Mouse (Mus musculus) lung, embryonic 16.5 days (tissue): ENCODE results near the gene Hoxa13. TPM values are rescaled to one million over a fixed set of nuclear protein-coding genes. Genes with fewer than 3 reads are reported as not detected.

ENCODE experiments used
- ATAC-seq: fragments of 200-750 bp; cut with Nextera tagmentation; 2 replicates; pipeline ENCODE4 v1.8.0; 2017; ENCODE audit warnings: low read depth, mild to moderate bottlenecking, moderate library complexity
- H3K27ac ChIP-seq: fragments of 300-500 bp; sonication (generic); 2 replicates; pipeline ENCODE4 v1.5.1; 2014; ENCODE audit warnings: mild to moderate bottlenecking, control low read depth, low read length
- H3K27me3 ChIP-seq: fragments of 300-500 bp; sonication (generic); 2 replicates; pipeline ENCODE4 v1.6.1; 2014; ENCODE audit warnings: low read depth, low read length, mixed read lengths; ENCODE audit not compliant: control insufficient read depth, insufficient read depth
- H3K36me3 ChIP-seq: fragments of 300-500 bp; sonication (generic); 2 replicates; pipeline ENCODE4 v1.6.1; 2014; ENCODE audit warnings: low read length; ENCODE audit not compliant: control insufficient read depth, insufficient read depth
- H3K4me1 ChIP-seq: fragments of 300-500 bp; sonication (generic); replicated peaks from 2 replicates; pipeline ENCODE4 v1.6.1; 2014; ENCODE audit warnings: low read length, mixed read lengths; ENCODE audit not compliant: control insufficient read depth, insufficient read depth
- H3K4me2 ChIP-seq: fragments of 300-500 bp; sonication (generic); 2 replicates; pipeline ENCODE4 v1.6.1; 2014; ENCODE audit warnings: low read depth, low read length, control low read depth
- H3K4me3 ChIP-seq: fragments of 300-500 bp; sonication (generic); 2 replicates; pipeline ENCODE4 v1.5.1; 2014; ENCODE audit warnings: mild to moderate bottlenecking, low read length, control low read depth
- H3K9ac ChIP-seq: fragments of 300-500 bp; sonication (generic); 2 replicates; pipeline ENCODE4 v1.6.1; 2014; ENCODE audit warnings: low read length, control low read depth
- H3K9me3 ChIP-seq: fragments of 300-500 bp; sonication (generic); 2 replicates; pipeline ENCODE4 v1.6.1; 2016; ENCODE audit warnings: low read length; ENCODE audit not compliant: control insufficient read depth
- WGBS: fragments of 180-500 bp; shearing (Covaris S2); extraction: QIAGEN DNeasy Blood & Tissue Kit; methylation state at CpG from one replicate; pipeline ENCODE4 v1.1.7; 2014; 5-methylcytosine and 5-hydroxymethylcytosine counted together
- polyA plus RNA-seq: library from polyadenylated mRNA; unstranded; fragments of >200 nt; fragmentation: Nextera tagmentation; extraction: Ambion mirVana; gene quantifications from 2 replicates; pipeline ENCODE4 v1.2.1, GENCODE M21; 2015

The Hoxa13 gene
- polyA plus RNA-seq, 1 experiment from 2014 or later, result not detected

GRCm38 (mm10) chr6:52291021-52291860, 30.6 kb upstream of the Hoxa13 start:
- 2% methylated on average over 45 of the region's 45 CpGs for WGBS
- Histone ChIP-seq H3K9ac (peak overlapping the region; percentile 21; the same call in 1 of the 2 replicates), H3K4me2 (peak overlapping the region; percentile 56), H3K4me1 (no peaks in the 10 kb centered on the region; the same call in 1 of the 2 replicates), H3K36me3 (no peaks in the 10 kb centered on the region), H3K27ac (no peak overlapping the region), H3K9me3 (no peaks in the 10 kb centered on the region), H3K4me3 (peak overlapping the region; percentile 39), H3K27me3 (peaks cover 65% of the 10 kb centered on the region)
- ATAC-seq, result no peak

DNA sequence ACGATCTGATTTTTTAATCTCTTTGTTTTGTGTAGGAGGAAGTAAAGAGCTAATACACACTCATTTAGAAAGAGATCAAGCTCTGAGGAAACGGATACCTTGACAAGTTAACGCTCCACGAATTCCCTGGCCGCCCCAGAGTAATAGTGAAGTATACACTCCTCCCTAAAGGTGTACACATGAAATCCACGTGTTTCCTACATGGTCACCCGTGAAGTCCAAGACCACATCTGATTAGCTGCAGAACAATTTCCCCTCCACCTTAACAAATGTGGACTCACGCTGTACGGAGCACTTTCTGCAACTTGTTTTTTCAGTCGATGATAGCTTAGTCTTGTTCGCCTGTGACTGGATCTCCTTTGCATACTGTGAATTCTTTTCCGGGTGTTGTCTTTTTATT, 29.5 kb upstream of the Hoxa13 start:
- 17% methylated on average over 12 of the region's 12 CpGs for WGBS
- H3K9me3 ChIP-seq, result no peaks in the 10 kb centered on the region
- H3K4me3 ChIP-seq, result no peak overlapping the region
- H3K9ac ChIP-seq, result no peak overlapping the region
- H3K4me1 ChIP-seq, result no peaks in the 10 kb centered on the region; the same call in 1 of the 2 replicates
- no peak overlapping the region for H3K27ac ChIP-seq
- H3K4me2 ChIP-seq, result no peak overlapping the region
- H3K27me3 ChIP-seq, result peaks cover 63% of the 10 kb centered on the region
- no peak for ATAC-seq
- no peaks in the 10 kb centered on the region for H3K36me3 ChIP-seq

DNA sequence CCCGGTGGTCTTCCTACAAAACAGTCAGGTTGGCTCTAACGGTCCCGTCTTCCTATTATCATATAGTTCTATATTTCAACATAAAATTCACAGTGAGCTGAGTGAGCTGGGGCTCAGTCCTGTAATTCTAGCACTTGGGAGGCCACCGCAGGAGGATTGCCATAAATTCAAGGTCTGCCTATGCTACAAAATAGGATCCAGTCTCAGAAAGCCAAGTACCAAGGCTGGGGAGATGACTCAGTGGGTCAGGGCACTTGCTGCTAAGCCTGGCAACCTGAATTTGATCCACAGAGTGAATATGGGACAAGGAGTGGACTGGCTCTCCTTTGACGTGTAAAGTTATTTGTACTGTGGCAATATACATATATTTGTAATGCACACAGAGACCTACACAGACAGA, 23.2 kb upstream of the Hoxa13 start:
- H3K27me3 ChIP-seq, result peaks cover 28% of the 10 kb centered on the region
- H3K9ac ChIP-seq, result no peak overlapping the region
- WGBS, result 82% methylated on average over 5 of the region's 5 CpGs
- no peak overlapping the region for H3K4me3 ChIP-seq
- H3K27ac ChIP-seq, result no peak overlapping the region
- H3K4me2 ChIP-seq, result no peak overlapping the region
- H3K9me3 ChIP-seq, result no peaks in the 10 kb centered on the region
- no peak for ATAC-seq
- no peaks in the 10 kb centered on the region for H3K36me3 ChIP-seq
- no peaks in the 10 kb centered on the region for H3K4me1 ChIP-seq

GRCm38 (mm10) chr6:52281084-52281483, 20.4 kb upstream of the Hoxa13 start:
- H3K9me3 ChIP-seq, result no peaks in the 10 kb centered on the region
- peaks cover 36% of the 10 kb centered on the region for H3K27me3 ChIP-seq
- no peak overlapping the region for H3K9ac ChIP-seq
- no peak for ATAC-seq
- no peaks in the 10 kb centered on the region for H3K36me3 ChIP-seq
- H3K27ac ChIP-seq, result no peak overlapping the region
- no peaks in the 10 kb centered on the region for H3K4me1 ChIP-seq
- no peak overlapping the region for H3K4me3 ChIP-seq
- WGBS, result 52% methylated on average over 12 of the region's 12 CpGs
- no peak overlapping the region for H3K4me2 ChIP-seq

DNA sequence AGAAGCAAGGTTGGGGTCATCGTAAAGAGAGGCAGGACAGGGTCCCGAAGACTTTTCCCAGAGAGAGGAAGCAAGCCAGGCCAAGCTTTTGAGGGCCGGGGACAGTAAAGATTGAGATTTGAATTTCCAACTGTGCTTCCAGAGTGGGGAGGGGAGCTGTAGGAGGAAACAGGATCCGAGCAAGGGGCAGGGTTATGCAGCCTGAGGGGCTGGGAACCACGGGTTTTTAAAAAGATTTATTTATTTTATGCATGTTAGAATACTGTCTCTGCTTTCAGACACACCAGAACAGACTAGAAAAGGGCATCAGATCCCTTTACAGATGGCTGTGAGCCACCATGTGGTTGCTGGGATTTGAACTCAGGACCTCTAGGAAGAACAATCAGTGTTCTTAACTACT, 16.2 kb upstream of the Hoxa13 start:
- no peaks in the 10 kb centered on the region for H3K36me3 ChIP-seq
- H3K4me1 ChIP-seq, result no peaks in the 10 kb centered on the region
- H3K27me3 ChIP-seq, result peaks cover 73% of the 10 kb centered on the region
- no peak overlapping the region for H3K9ac ChIP-seq
- no peak overlapping the region for H3K4me3 ChIP-seq
- no peaks in the 10 kb centered on the region for H3K9me3 ChIP-seq
- WGBS, result 9% methylated on average over 5 of the region's 5 CpGs
- no peak overlapping the region for H3K27ac ChIP-seq
- H3K4me2 ChIP-seq, result no peak overlapping the region
- no peak for ATAC-seq

DNA sequence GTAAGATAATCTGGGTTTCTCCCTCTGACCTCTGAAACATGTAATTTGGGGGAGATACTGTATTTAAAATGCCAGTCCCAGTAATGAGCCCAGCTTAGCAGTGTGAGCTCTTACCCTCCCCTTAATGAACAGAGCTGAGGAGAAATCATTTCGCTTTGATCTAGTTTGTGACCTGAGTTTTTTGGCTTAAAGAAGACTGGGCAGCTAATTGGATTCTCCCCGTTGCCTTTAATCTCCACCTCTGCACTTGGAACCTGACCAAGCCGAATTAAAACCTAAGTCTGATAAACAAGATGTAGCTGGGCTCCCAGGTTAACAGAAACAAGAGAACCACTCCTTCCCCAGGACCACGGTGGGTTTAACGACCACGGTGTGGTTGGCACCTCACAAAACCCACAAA, 15.7 kb upstream of the Hoxa13 start:
- WGBS, result 3% methylated on average over 6 of the region's 6 CpGs
- no peak for ATAC-seq
- no peak overlapping the region for H3K4me2 ChIP-seq
- no peaks in the 10 kb centered on the region for H3K36me3 ChIP-seq
- H3K9ac ChIP-seq, result no peak overlapping the region
- no peak overlapping the region for H3K4me3 ChIP-seq
- no peaks in the 10 kb centered on the region for H3K9me3 ChIP-seq
- H3K27me3 ChIP-seq, result peaks cover 73% of the 10 kb centered on the region
- no peaks in the 10 kb centered on the region for H3K4me1 ChIP-seq
- H3K27ac ChIP-seq, result no peak overlapping the region

DNA sequence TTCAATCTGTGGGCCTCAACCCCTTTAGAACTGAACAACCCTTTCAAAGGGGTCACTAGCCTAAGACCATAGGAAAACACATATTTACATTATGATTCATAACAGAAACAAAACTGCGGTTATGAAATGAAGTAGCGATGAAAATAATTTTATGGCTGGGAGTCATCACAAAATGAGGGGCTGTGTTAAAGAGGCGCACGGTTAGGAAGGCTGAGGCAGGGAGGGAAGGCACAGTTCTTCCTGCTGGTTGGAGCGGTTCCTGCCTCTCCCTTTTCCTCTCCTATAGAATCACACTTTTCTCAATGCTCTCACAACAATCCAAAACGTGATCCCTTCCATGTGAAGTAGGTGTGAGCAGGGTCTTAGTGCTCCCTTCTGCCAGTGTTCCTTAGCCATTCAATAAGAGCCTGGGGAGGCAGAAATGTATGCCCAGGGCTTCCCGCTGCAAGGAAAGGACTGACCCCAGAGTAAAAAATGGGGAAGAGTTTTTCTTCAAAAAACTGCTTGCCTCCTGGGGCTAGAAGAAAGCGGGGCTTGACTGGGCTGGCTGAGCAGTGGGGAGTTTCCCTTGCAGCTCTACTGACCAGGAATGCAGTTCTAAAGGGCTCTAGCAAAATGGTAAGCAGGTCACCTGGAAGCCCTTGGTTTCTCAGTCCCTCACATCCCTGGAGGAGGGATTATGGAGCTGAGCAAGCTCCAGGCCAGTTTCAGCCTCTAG, 15.0 kb upstream of the Hoxa13 start:
- Histone ChIP-seq H3K27ac (no peak overlapping the region), H3K4me3 (no peak overlapping the region), H3K36me3 (no peaks in the 10 kb centered on the region), H3K9ac (no peak overlapping the region), H3K9me3 (no peaks in the 10 kb centered on the region), H3K4me2 (no peak overlapping the region), H3K4me1 (no peaks in the 10 kb centered on the region), H3K27me3 (peaks cover 73% of the 10 kb centered on the region)
- ATAC-seq, result no peak
- WGBS, result 12% methylated on average over 8 of the region's 8 CpGs

DNA sequence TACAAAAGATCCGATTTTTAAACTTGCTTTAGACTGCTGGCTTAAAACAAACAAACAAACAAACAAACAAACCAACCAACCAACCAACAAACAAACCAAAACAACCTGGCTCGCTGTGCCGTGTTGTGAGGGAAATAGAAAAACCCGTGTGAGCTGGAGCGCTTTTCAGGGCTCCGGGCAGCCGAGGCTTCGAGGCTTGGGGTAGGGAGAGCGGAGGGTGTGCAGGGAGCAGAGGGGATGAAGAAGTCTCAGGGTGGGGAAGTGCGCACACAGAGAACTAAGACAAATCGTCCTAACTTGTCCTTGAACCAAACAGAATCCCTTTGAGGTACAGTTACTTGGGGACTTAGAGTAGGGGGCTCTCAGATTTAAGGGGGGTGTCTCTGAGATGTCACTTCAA, 13.9 kb upstream of the Hoxa13 start:
- Histone ChIP-seq H3K4me1 (no peaks in the 10 kb centered on the region), H3K36me3 (no peaks in the 10 kb centered on the region), H3K27ac (no peak overlapping the region), H3K4me2 (no peak overlapping the region), H3K4me3 (no peak overlapping the region), H3K9me3 (no peaks in the 10 kb centered on the region), H3K9ac (no peak overlapping the region), H3K27me3 (peaks cover 82% of the 10 kb centered on the region)
- ATAC-seq, result no peak
- 4% methylated on average over 11 of the region's 11 CpGs for WGBS

DNA sequence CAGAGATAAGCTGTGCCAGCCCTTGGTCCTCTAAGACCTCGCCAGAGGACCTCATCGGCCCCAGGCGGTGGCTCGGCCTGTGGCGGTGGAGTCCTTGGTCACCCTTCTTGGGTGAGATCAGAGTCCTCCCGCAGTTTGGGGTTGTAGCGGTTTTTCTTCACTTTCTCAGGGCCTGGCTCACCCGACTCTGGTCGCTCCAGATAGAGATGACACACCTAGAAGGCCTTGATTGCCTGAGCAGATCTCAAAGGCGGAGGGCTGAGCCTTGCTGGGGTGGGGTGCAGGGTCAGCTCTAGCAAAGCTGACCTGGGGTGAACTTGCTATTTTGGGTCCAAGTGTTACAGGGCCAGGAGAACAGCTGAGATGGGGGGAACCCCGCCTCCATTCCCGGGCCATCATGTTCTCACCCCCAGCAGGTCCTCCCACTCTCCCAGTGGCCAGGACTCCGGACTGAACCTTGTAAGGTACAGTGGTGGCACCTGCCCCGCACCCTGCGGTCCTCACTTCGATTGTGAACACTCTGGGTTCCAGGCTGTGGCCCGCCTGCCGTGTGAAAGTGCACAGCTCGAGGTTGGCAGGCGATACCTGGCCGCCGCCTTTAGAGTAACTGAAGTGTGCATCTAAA, 13.1 kb upstream of the Hoxa13 start:
- Histone ChIP-seq H3K27ac (no peak overlapping the region), H3K4me2 (no peak overlapping the region), H3K27me3 (peaks cover 87% of the 10 kb centered on the region), H3K9me3 (no peaks in the 10 kb centered on the region), H3K4me3 (no peak overlapping the region), H3K36me3 (no peaks in the 10 kb centered on the region), H3K9ac (no peak overlapping the region), H3K4me1 (no peaks in the 10 kb centered on the region)
- WGBS, result 5% methylated on average over 22 of the region's 22 CpGs
- ATAC-seq, result no peak
